Mouse (Mus musculus): ENCODE measurements around the gene Rnase9.

DNA sequence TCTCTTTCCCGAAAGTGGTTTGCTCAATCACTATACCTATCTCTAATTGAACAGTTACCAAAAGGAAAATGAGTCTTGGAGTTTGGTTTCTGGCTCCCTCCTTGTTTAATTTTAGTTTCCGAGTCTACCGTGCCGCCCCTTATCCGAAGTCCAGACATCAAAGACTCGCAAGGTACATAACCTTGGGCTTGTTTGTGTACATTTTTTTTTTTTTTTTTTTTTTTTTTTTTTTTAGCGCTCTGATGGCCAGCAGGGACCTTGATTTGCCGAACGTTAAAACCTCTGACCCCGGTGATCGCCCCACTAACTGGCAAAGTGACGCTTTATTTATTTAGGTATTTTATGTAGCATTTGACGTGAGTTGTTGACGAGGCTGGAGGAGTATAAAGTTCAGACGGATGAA lies 48.0 kb upstream of the Rnase9 start:
- TF ChIP-seq POLR2A (IDR thresholded peaks at IDR 0.05; ENCODE audit: borderline replicate concordance, control insufficient read depth, low read depth, low read length), result no peak
- TF ChIP-seq CTCF (IDR thresholded peaks at IDR 0.05; ENCODE audit: control insufficient read depth, insufficient read depth, low read length), result no peak

Measured in bone marrow, adult 2 months (tissue).